Mouse (Mus musculus): Measurements from ENCODE around the gene Spice1.

Spice1 gene

DNA sequence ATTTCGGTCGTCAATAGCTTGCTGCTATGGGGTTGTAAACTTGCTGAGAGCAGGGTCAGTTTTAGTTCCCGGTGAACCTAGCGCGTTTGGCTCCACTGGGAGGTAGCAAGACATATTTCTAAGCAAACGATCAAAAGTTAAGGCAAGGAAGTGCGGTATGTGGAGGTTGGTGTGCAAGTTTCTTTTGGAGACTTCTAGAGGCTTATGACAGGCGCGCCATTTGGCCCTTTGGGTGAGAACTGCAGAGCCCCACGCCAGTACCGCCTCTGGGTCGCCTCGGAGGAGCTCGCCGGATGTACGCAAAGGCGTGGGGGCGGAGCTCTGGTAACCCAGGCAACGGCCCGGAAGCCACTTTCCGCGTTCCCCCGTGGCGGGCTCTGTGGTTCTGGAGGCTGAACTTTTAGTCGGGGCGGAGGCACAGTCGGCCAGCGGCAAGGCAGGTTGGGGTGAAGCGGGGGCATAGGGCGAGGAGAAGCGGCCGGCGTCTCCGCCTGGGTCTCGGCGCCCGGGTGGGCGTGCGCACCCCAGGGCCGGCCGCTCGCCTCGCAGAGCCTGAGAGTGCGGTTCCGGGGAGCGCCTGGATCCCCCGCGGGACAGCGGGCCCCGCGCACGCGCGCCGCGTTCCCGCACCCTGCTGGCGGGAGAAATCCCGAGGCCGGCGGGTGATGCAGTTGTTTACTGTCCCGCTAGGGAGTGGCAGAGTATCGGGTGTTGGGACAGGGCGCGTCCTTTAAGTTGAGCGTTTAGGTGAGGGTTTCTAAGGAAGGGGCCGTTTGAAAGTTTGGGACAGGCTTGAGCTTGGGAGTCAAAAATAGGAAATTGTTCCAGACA lies at the start of gene Spice1:
Gene Spice1 (plus strand): TSS at position 51 of the 831 bp plus-strand sequence.
- peak; percentile 91 to 97 for DNase-seq

DNA sequence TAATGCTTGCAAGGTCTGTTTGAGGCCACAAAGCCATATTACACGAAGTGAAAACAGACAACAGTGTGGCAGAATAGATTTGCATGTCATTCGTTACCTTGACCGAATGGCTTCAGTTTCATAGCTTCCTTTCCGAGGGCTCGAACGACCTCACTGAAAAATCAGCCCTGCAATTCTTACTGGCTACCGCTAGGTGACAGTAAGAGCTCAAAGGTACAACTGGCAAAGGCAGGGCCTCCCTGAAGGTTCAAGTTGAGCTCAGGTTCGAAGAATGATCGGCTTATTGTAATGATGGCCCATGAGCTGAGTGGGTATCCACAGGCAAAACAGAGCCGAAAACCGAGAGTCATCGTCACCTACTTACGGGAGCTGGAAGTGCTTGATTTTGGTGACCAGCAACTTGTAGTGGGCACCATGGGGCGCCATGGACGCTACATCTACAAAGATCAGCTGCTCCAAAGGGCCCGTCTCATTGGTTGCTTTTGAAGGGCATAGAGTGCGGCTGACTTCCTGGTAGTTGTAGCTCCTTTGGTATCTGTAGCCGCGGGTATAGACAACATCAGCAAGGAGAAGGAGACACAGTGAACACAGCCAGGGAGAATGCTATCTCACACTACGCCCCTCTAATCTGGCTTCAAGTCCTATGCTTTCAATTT lies 47.4 kb upstream of the Spice1 start:
- no peak for DNase-seq

DNA sequence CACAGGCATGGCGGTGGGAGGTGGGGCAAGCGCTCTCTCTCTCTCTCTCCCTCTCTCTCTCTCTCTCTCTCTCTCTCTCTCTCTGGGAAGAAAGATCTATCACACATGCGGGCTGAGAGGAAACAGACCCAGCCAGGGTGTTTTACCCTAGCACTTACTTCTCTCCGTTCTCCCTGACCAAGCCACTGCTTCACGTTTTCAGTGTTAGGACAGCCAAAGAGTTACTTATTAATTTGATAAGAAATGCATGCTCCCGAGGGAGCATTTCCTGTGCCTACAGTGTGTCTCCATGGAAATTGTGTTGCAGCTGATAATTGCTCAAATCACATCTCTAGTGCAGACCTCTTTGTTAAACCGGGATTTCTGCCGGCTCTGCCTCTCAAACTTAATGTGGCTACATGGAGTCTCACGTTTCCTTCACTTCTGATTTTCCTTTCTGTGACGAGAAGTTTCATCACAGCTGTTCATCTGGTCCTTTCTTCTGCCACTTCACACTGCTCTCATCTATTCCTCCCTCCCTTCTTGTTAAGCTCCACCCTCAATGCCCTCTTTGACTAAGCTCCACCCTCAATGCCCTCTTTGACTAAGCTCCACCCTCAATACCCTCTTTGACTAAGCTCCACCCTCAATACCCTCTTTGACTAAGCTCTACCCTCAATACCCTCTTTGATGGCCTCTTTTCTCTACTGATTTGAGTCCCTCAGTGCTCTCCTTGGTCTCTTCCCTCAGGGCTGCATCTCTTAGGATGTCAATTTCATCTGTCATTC lies 44.6 kb upstream of the Spice1 start:
- no peak for DNase-seq

DNA sequence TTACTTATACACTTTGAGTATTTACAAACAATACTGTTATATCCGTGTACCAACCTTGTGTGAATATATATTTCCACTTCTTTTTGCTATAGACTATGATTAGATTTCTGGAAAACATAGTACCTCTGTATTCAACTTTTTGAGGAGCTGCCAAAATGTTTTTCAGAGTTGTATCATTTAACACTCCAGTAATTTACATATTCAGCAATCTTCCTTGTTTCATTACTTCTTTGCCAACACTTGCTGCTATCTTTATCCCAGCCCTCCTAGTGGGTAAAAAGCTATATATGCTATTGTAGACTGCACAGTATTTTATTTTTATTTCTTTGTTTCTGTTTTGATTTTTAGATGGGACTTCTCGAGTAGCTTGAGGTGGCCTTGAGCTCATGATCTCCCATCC lies 43.1 kb upstream of the Spice1 start:
- DNase-seq: no peak

DNA sequence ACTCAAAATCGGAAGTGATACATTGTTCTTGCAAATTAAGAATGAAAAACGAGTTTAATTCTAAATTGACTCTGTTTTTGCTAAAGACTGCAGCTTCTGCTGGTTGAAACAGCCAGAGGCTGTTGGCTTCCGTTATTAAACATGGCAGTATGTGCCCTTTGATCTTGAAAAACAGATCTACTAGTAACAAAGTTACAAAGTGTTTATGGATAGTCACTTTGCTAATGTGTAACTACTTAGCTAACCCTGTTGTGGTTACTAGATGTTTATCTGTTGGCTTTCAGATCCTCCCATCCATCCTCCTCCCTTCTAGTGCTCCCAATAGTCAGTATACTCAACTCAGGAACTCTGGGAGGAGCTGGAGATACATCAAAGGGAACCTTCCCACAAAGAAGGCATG lies 41.3 kb upstream of the Spice1 start:
- DNase-seq: no peak

DNA sequence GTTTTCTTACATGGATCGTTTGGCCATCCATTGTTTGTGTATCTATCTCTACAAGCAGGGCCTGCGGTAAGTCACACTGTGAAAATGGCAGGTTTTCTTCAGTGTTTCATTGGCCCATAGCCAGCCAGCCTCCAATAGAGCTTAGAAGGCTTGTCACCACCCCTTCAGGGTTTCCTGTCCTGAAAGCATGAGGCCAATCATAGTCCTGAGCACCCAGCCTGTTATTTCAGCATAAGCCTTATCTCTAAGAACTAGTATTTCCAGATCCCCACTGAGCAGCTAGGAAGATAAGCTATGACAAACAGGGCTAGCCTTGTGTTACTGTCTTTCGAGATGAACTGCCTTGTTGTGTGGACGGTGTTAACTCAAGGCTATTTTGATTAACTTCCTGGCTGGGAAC lies 33.5 kb upstream of the Spice1 start:
- DNase-seq: no peak

DNA sequence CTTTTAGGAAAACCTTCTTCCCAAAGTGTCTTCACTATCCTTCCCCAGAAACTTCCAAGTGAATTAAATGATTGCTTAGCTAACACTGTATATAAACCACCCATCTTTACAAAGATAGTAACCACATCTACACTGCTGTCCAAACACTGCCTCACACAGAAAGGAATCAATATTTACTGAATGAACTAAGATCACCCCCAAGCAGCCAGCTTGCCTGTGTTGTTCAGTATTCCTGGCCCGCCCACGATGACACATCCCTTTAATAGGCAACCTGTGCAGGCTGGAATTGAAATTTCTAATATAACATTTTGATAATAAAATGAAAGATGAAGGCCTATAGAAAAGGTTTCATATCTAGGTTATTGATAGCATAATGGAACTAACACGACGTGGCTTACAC lies 30.6 kb upstream of the Spice1 start:
- no peak for DNase-seq

DNA sequence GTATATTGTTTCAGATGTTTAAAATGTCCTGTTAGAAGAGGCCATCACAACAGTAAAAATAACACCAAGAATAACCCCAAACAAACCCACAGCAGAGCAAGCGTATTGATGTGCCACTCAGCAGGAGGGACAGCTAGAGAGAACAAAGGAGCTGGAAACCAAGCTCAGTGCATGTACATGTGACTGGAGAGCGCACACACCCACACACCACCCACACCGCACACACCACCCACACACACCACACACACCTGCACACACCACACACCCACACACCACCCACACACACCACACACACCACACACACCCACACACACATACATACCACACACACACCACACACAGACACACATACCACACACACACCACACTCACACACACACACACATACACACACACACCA lies 26.7 kb upstream of the Spice1 start:
- DNase-seq: no peak

DNA sequence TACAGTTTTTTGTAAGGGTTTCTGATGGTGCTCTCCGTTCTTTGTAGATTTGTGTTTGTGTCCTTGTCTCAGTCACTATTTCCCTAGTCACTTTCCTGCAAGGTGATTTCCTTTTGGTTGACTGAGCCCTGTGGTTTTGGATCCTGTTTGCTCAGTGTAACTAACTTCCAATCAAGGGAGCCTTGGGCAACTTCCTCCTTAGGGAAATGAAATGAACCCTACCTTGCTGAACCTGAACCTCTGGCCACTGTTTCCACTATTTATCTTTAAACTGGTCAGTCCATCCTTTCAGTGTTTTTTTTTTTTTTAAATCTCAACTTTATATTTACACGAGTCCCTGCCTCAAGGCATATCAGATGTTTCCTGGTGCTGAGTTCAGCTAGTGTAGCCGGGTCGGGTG lies 18.3 kb upstream of the Spice1 start:
- no peak for DNase-seq

DNA sequence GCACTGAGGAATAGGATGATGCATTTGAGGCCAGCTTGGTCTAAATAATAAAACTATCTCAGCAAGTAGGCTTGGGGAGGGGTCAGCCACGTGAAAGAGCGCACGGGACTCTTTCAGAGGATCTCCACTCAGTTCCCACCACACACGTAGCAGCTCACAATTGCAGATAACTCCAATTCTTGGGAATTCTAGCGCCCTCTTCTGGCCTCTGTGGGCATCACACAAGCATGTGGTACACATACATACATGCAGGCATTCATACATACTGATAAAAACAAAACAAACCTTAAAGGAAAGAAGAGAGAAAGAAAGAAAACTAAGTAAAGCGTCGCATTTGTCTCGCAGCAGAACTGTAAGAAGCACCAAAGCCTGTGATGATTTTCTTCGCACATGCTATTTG lies 16.3 kb upstream of the Spice1 start:
- DNase-seq: no peak

DNA sequence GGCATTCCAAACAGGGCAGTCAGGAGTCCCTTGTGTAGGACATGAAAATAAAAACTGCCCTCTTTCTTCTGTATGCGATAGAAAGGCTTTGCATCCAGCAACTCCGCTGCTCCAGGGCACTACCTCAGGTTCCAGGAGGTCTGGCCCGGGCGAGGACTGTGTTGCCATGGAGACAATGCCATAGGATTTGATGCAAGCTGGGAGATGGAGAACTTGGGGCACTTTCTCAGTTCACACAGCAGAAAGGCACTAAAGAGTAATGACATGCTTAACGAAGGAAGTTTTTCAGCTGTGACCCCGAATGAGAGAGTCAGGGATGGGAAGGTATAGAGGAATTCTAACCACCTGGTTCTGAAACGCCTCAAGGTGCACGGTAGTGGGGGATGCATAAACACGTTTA lies 15.8 kb upstream of the Spice1 start:
- DNase-seq: no peak

DNA sequence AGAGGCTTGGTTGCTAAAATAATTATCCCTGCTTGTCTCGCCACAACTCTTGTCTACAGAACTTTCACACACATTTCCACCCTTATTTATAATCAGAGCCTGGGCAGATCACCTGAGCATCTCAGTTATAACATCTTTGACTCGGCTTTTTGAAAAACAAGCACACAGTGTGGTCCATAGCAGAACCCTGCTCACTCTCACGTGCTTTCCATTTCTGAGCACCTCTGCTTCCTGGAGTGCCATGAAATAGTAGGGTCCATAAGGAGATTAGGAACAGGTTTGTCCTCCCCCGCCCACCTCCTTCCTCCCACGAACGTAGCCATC lies 15.3 kb upstream of the Spice1 start:
- DNase-seq: no peak

DNA sequence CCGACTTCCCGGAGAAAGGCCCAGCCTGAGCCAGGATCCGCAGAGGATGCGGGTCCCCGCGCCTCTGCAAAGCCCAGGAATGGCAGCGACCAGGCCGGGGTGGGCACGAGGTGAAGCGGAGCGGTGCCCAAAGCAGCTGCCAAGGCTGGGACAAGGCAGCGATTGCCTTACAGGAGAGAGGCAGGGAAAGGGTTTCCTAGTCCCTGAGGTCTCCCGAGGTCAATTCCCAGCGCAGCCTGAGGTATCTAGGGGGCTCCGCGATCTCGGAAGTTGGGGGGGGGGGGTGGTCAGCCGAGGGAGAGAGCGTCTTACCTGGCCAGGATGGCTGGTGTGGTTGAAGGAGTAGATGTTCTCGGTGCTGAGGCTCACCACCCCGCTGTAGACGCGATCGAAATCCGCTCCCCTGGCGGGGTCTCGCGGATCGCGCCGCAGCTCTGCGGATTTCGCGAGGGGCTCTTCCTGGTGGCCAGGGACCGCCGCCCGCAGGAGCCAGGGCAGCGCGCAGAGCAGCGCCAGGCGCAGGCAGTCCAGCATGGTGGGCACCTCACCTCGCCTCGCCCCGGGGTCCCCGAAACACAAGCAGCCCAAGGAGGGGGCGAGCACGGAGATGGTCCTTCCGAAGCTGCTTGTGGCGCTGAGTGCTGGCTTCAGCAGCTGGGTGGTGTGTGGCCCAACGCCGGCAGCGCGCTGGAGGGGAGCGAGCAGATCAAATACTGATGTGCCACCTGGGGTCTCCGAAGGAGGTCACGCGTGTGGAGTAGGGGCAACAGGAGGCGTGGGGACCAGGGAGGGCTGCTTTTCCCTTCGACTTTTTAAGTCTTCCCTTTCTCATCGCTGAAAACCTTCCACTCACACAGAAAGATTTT lies 14.7 kb upstream of the Spice1 start:
- DNase-seq: peak; percentile 24 to 49

DNA sequence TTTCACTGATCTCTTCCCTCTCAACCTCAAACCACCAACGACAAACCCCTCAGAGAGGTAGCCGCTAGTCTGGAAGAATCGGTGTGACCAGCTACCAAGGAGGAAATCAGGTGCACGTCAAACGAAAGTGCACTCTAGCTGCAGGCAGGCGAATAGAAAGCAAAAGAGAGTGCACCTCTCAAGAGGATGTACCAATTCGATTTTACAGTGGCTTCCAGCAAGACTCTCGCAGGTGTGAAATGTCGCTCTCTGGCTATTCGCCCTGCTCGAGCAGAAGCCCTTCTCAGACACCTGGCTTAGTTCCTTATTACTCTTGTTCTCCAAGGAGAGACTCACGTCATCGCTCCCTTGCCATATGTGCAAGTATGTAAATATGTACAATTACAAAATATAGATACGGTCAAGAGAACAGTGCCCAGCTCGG lies 14.0 kb upstream of the Spice1 start, which contains the start of gene Sidt1:
Gene Sidt1 (minus strand): TSS at position 336 of the 424 bp plus-strand sequence.
- peak in 1 of 2 experiments; percentile 32 for DNase-seq

DNA sequence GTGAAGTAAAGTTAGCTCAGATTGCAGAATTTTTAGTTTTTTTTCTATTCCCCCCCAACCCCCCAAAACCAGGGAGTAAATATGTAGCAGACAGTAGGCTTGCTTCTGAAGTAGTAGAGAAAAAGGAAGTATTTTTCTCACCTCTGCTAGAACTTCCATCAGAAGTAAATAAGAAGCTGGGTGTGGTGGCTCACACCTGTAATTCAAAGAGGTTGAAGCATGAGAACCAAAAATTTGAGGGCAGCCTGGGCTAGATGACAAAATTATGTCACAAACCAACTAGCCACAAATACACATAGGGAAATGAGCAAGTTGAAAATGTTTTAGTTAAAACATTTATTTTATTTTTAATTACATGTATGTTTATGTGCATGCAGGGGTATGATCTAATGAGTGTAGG lies 9.4 kb upstream of the Spice1 start:
- no peak for DNase-seq

DNA sequence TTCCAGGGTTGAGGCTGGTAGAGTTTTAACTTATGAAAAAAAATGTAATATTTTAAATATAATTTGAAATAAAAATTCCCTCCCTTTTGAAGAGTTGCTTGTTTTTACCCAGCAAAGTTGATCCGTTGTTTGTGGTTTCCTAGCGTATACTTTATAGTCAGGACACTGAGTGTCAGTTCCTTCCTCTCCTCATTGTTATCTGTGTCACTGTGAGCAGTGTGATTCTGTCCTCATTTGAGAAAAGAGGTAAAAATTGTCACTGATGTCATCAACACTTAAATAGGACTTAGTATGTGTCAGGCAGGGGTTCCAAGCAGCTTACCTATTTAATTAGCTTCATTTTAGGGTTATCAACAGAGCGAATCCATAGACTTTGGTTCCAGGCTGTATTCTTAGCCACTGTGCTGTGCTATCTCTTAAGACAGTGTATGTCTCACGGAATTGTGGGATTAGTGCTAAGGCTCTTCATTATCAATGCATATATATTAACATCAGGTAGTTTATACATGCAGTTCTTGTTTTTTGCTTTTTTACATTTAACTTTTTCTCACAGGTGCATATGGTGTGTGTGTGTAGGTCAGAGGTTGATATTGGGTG lies 3.0 kb downstream of the Spice1 start:
- no peak for DNase-seq

DNA sequence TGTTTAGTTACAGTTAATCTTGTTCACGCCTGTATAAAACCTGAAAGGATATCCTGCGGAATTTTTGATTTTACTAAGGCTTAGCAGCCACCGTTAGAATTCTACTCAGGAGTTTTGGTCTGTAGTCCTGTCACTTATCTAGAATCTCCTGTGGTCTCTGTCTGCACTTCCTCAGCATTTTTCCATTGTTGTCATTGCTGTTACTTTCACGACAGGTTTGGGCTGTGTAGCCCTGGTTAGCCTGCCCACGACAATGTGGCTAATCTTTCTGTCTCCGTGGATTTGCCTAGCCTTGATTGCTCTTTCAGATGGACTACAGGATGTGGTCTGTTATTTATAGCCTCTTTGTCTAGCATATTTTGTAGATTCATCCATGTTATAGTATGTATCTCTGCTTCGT lies 9.4 kb downstream of the Spice1 start:
- DNase-seq: no peak

DNA sequence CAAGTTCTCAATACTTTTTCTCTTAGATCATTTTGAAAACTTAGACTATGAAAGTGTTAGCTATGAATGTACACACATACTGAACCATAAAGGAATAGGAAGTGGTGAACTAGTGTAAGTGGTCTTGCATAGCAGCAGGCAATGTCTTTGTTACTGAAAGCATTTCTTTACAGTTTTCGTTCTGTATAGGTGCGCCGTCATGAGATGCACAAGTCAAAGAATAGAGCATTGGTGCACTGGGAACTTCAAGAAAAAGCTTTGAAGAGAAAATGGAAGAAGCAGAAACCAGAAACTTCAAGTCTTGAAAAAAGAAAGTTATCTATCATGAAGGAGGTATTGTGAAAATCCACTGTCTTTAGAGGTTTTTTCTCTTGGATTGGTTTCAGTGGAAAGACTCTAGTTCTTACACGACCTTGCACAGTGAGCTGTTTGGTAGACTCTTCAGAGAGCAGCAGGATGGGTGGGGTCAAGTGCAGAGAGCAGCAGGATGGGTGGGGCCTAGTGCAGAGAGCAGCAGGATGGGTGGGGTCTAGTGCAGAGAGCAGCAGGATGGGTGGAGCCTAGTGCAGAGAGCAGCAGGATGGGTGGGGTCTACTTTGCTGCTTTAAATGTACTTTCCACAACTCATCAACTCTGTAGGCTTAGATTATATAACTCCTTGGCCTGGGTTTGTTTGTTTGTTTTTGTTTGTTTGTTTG lies 10.8 kb downstream of the Spice1 start:
- peak; percentile 44 to 59 for DNase-seq

DNA sequence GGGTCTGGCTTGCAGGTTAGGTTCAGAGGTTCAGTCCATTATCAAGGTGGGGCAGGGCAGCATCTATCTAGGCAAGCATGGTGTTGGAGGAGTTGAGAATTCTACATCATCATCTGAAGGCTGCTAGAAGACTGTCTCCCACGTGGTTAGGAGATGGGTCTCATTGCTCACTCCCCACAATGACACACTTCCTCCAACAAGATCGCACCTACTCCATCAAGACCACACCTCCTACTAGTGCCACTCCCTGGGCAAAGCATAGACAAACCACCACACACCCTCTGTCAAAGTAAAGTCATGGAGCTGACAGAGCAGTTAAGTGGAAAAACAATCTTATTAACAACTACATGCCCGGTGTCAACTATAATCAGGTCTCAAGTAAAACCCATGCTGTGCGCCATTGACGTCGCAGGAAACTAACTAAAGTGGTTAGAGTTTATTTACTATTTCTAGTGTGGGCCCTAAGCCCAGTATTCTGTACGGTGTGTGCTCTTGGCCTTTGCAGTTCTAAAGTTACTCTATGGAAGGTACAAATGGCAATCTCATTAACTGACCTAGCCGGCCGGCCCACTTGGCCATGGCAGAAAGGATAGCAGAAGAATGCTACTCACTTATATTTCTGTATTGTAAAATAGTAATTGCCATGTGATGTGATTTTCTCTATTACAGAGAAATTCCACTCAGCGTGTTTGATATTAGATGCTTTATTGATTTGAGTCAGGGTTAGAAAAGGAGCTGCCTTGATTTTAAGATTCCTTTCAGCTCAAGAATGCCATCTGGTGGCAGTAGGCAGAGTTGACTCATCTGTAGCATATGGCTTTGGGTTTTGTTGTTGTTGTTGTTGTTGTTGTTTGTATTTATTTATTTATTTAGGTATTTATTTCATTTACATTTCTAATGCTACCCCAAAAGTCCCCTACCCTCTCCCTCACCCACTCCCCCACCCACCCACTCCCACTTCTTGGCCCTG lies 15.3 kb downstream of the Spice1 start:
- DNase-seq: peak in 1 of 2 experiments; percentile 24

DNA sequence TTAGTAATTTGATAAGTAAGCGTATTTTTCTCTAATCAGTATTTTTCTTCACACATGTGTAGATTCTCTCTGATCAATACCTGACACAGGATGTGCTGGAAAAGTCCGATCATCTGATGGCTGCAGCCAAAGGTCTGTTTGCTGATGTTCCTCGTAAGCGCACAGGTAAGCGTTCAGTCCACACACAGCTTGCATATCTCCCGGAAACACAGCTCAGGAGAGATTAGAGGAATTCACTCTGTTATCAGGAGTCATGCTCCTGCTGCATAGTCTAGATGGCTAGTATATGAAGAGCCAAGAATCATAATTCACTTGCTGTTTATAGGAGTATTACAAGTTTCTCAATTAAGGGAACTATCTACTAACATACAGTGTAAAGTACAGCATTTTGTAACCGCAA lies 18.6 kb downstream of the Spice1 start:
- DNase-seq: no peak
